Mouse (Mus musculus): ENCODE results near the gene Naga. TPM values are rescaled to one million over a fixed set of nuclear protein-coding genes. Genes with fewer than 3 reads are reported as not detected.

Gene Naga
- 34.6 and 38.5 TPM in 2 replicates for polyA plus RNA-seq (2015; fragmentation: Nextera tagmentation; extraction: Ambion mirVana)

GRCm38 (mm10) chr15:82338593-82339112 lies at the start of gene Naga, which contains the start of the genes Pheta2 and Smdt1:
TSS of gene Naga (minus strand) at chr15:82338925.
TSS of gene Pheta2 (plus strand) at chr15:82338942.
TSS of gene Smdt1 (plus strand) at chr15:82338959.

DNA sequence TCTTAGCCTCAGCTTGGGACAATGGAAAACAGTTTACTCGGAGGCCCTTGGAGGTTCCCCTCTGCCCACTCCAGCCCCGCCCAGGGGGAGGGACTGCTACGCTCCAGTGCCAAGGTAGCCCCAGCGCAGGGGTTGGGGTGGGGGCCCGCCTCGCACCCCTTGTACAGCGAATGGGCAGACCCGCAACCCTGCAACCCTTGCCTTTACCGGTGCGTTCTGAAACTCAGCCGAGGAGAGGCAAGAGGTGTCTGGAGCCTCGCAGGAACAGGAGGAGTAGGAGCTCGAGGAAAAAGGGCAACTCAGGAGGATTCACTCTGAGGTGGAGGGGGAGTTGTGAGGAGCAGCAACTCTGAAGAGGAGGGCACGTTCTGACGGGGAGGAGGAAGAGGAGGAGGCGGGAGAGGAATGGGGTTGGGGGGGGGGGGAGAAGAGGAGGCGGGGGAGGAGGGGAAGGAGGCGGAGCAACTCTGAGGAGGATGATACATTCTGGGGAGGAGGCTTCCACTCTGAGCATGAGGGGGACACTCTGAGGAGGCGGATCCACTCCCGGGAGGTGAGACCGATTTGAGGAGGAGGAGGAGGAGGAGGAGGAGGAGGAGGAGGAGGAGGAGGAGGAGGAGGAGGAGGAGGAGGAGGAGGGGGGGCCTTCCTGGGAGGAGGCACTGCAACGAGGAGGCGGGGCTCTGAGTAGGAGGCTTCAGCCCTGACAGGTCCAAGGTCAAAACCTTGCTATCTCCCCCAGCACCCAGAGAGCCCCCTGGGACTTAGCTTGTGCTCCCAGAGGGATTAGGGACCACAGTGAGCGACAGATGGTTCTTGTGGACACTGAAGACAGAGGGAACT lies 41.4 kb upstream of the Naga start, which contains the start of gene Cyp2d22:
Cyp2d22 (minus strand) TSS at position 390 of the 843 bp plus-strand sequence.

DNA sequence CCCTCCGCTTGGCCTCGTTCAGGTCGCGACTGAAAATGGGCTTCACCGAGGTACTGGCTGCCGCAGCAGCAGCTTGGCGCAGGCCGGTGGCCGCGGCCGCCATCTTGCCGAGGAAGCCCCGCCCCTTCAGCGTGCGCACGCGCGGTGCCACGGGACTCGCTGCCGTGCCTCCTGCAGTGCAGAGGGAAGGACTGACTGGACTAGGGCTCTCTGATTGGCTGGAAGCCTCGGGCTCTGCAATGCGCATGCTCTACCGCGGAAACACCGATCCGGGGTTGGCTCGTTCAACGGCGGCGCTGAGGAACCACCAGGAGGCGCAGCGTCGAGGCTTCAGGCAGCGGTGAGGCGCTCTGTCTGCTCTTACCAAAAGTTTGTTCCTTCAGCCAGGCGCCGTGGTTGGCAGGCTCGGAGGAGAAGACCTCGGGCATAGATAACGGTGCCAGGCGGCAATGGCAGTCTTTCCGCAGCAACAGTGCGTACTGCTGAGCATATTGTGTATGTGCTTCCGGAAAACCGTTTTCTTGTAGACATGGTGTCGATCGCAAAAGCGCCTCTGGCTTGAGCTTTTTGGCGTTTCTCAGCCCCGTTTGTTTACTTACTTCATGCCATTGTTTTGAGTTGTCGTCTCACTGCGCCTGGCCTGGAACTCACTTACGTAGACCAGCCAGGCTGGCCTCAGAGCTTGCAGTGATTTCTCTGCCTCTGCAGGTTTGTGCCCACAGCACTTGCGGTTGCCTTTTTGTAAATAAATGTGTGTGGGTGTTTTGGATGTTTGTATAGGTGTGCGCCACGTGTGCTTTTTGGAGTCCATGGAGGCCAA lies 15.6 kb upstream of the Naga start, which contains the start of gene Ndufa6:
Ndufa6 (minus strand) TSS at position 197 of the 820 bp plus-strand sequence.

DNA sequence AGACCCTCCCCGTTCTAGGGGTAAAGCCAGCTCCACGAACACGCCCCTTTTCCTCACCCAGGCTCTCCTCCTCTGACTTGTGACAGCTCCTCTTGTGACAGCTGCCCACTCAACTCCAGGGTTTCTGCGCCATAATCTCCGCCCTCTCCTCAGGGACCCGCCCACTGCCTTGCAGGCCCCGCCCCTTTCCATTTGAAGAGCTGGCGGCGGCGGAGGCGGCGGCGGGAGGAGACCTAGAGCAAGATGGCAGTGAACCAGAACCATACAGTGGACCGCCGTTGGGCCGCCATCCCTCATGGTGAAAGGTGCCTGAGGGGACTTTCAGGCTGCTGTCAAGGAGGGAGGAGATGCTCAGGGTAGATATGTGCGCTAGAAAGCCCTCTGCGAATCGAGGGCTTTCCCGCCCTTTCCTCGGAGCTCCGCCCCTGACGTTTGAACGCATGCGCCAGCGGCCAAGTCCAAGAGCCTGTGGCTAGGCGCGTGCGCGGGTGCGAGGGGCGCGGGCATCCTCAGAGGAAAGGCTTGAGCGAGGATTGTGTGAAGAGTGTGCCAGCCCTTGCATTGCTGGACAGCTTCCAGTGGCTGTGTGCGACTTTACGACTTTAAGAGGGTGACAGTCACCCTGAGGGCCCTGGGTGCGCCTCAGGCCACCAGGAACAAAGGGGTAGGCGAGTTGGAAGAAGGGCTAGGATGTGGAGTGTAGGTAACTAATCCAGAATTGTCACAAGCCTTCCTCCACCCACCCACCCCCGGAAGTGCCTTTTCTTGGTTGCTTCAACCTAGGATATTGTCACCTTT lies 39.8 kb downstream of the Naga start, which contains the start of gene Wbp2nl:
Wbp2nl (plus strand) TSS at position 191 of the 798 bp plus-strand sequence.

Other genes with a start within 250 kb of the Naga start
- 8.0 and 9.2 TPM in 2 replicates for gene Ccdc134, start 211.0 kb downstream of the Naga start, polyA plus RNA-seq (2015; fragmentation: Nextera tagmentation; extraction: Ambion mirVana)
- gene Srebf2, start 191.7 kb downstream of the Naga start, polyA plus RNA-seq (2015; fragmentation: Nextera tagmentation; extraction: Ambion mirVana) = 40.3 and 43.2 TPM in 2 replicates
- 0.25 and 0.38 TPM in 2 replicates for gene Shisa8, start 126.1 kb downstream of the Naga start, polyA plus RNA-seq (2015; fragmentation: Nextera tagmentation; extraction: Ambion mirVana)
- gene Tnfrsf13c, start 114.6 kb downstream of the Naga start, polyA plus RNA-seq (2015; fragmentation: Nextera tagmentation; extraction: Ambion mirVana) = 2.4 and 3.2 TPM in 2 replicates
- gene Cenpm, start 94.2 kb downstream of the Naga start, polyA plus RNA-seq (2015; fragmentation: Nextera tagmentation; extraction: Ambion mirVana) = 57.7 and 58.3 TPM in 2 replicates
- not detected in 2 replicates for gene 1500009C09Rik, start 86.5 kb downstream of the Naga start, polyA plus RNA-seq (2015; fragmentation: Nextera tagmentation; extraction: Ambion mirVana)
- gene Sept3, start 64.0 kb downstream of the Naga start, polyA plus RNA-seq (2015; fragmentation: Nextera tagmentation; extraction: Ambion mirVana) = 0.18 and 0.21 TPM in 2 replicates
- 0.19 TPM in 1 of 2 replicates, not detected in the other for gene Wbp2nl, start 40.0 kb downstream of the Naga start, polyA plus RNA-seq (2015; fragmentation: Nextera tagmentation; extraction: Ambion mirVana)
- gene Pheta2, start within 50 bp of the Naga start, polyA plus RNA-seq (2015; fragmentation: Nextera tagmentation; extraction: Ambion mirVana) = 44.6 and 47.0 TPM in 2 replicates
- 179 and 183 TPM in 2 replicates for gene Smdt1, start within 50 bp of the Naga start, polyA plus RNA-seq (2015; fragmentation: Nextera tagmentation; extraction: Ambion mirVana)
- 316 and 318 TPM in 2 replicates for gene Ndufa6, start 15.4 kb upstream of the Naga start, polyA plus RNA-seq (2015; fragmentation: Nextera tagmentation; extraction: Ambion mirVana)
- 2.9 and 5.0 TPM in 2 replicates for gene Cyp2d22, start 41.3 kb upstream of the Naga start, polyA plus RNA-seq (2015; fragmentation: Nextera tagmentation; extraction: Ambion mirVana)
- gene Cyp2d11, start 55.1 kb upstream of the Naga start, polyA plus RNA-seq (2015; fragmentation: Nextera tagmentation; extraction: Ambion mirVana) = not detected in 2 replicates
- 0.16 and 0.40 TPM in 2 replicates for gene Cyp2d10, start 68.3 kb upstream of the Naga start, polyA plus RNA-seq (2015; fragmentation: Nextera tagmentation; extraction: Ambion mirVana)
- 0.43 TPM in 1 of 2 replicates, not detected in the other for gene Cyp2d9, start 94.5 kb upstream of the Naga start, polyA plus RNA-seq (2015; fragmentation: Nextera tagmentation; extraction: Ambion mirVana)
- not detected in 2 replicates for gene Cyp2d12, start 216.1 kb upstream of the Naga start, polyA plus RNA-seq (2015; fragmentation: Nextera tagmentation; extraction: Ambion mirVana)

All from spleen, postnatal 0 days (tissue).